Mouse (Mus musculus) forebrain, embryonic 13.5 days (tissue): Measurements from ENCODE around the gene Ccdc122. TPM values are rescaled to one million over a fixed set of nuclear protein-coding genes. Genes with fewer than 3 reads are reported as not detected.

Source experiments
- ATAC-seq: fragments of 200-750 bp; cut with Nextera tagmentation; 2 replicates; pipeline ENCODE4 v1.8.0; 2017
- H3K27ac ChIP-seq: fragments of 300-500 bp; sonication (generic); 2 replicates; pipeline ENCODE4 v1.5.1; 2015; ENCODE audit warnings: inconsistent platforms, mild to moderate bottlenecking, moderate library complexity
- H3K27me3 ChIP-seq: fragments of 300-500 bp; sonication (generic); 2 replicates; pipeline ENCODE4 v1.6.1; 2015; ENCODE audit warnings: mild to moderate bottlenecking, inconsistent platforms
- H3K36me3 ChIP-seq: fragments of 300-500 bp; sonication (generic); 2 replicates; pipeline ENCODE4 v1.6.1; 2015; ENCODE audit warnings: mild to moderate bottlenecking, inconsistent platforms; ENCODE audit not compliant: poor library complexity, severe bottlenecking
- H3K4me1 ChIP-seq: fragments of 300-500 bp; sonication (generic); 2 replicates; pipeline ENCODE4 v1.6.1; 2015; ENCODE audit warnings: inconsistent platforms
- H3K4me2 ChIP-seq: fragments of 300-500 bp; sonication (generic); 2 replicates; pipeline ENCODE4 v1.6.1; 2015; ENCODE audit warnings: inconsistent platforms, mild to moderate bottlenecking, moderate library complexity
- H3K4me3 ChIP-seq: fragments of 300-500 bp; sonication (generic); 2 replicates; pipeline ENCODE4 v1.5.1; 2015; ENCODE audit warnings: mild to moderate bottlenecking, inconsistent platforms
- H3K9ac ChIP-seq: fragments of 300-500 bp; sonication (generic); 2 replicates; pipeline ENCODE4 v1.6.1; 2015; ENCODE audit warnings: mild to moderate bottlenecking, inconsistent platforms
- H3K9me3 ChIP-seq: fragments of 300-500 bp; sonication (generic); replicated peaks from 2 replicates; pipeline ENCODE4 v1.6.1; 2016; ENCODE audit warnings: inconsistent platforms
- WGBS: fragments of 180-500 bp; shearing (Covaris S2); methylation state at CpG from one replicate; pipeline ENCODE4 v1.1.7; 2015; 5-methylcytosine and 5-hydroxymethylcytosine counted together
- polyA plus RNA-seq: library from polyadenylated mRNA; unstranded; fragments of >200 nt; fragmentation: Nextera tagmentation; extraction: Ambion mirVana; gene quantifications from 2 replicates; pipeline ENCODE4 v1.2.1, GENCODE M21; 2015

Ccdc122 gene
- polyA plus RNA-seq, 1 experiment from 2014 or later, result 1.1 TPM

DNA sequence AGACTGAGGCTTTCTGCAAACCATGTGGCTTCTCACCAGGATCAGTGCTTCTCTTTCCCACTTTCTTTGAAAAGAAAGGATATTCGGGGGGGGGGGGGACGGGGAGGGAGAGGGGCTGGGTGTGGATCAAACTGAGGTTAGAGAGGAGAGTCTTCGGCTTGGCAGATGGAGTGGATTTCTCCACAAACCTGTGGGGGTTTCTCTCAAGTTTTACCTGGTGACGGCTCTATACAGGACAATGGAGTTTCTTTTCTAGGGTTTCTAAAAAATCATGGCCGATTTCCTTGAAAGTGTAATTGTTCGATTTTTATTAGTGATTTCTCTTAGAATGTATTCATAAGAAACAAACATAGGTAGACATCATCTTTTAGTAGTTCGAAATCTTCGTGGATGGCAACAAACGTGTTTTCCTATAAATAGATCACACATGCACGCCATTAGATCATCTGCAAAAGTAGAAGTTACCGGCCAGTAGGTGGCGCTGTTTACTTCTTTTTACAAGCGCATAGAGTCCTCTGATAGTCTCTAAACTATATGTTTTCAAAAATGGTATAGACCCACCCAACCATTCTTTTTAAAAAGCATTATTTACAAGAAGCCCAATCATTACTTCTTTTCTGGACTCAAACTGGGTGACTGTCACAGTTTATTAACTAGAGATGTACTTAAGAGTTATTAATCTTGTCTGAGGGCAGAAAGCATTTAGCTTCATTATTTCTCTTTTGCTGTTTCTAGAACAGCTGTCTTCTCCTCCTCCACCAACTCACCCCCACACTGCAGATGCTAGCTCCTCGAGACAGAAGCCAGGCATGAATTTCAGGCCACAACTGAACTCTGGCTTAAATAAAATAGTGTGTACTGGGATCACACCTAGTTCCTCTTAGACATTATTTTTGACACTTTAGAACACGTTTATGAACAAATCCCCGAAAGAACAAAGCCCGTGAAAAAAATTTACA is 105.0 kb downstream of the Ccdc122 start:
- H3K27ac ChIP-seq, result no peak overlapping the region

GRCm38 (mm10) chr14:77145103-77145502 is 108.5 kb downstream of the Ccdc122 start:
- Histone ChIP-seq H3K36me3 (no peaks in the 10 kb centered on the region), H3K27ac (no peak overlapping the region), H3K27me3 (0 out of 2 replicates have a peak, but pooled peaks cover 4% of the 10 kb centered on the region), H3K4me2 (no peak overlapping the region), H3K9me3 (no peaks in the 10 kb centered on the region), H3K9ac (no peak overlapping the region), H3K4me1 (peaks cover 8% of the 10 kb centered on the region; the same call in 1 of the 2 replicates), H3K4me3 (no peak overlapping the region)
- ATAC-seq, result no peak
- WGBS, result 87% methylated on average over 4 of the region's 4 CpGs

More for the DNA sequence above, 105.0 kb downstream of the Ccdc122 start:
- peak; percentile 93 for ATAC-seq
- Histone ChIP-seq H3K4me2 (no peak overlapping the region), H3K4me3 (no peak overlapping the region), H3K4me1 (peaks cover 13% of the 10 kb centered on the region; the same call in 1 of the 2 replicates), H3K9ac (no peak overlapping the region), H3K27me3 (0 out of 2 replicates have a peak, but pooled peaks cover 4% of the 10 kb centered on the region), H3K36me3 (no peaks in the 10 kb centered on the region), H3K9me3 (no peaks in the 10 kb centered on the region)
- 26% methylated on average over 17 of the region's 17 CpGs for WGBS

DNA sequence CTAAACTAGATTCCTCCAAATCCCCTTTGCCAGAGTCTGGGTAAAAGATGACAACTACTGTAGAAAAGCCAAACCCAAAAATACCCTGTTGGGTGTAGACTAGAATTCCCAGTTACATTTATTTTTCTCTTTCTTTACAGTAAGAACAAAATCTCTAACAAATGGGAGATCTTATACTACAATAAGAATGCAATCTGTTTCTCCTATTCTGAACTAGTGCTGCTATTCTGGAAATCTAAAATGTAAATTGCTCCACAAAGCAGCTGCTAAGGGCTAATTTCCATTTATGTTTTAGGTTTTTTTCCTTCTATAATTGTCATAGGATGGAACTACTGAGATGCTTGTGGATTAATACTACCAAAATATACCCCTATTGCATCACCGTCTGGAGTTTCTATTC is 111.1 kb downstream of the Ccdc122 start:
- H3K27ac ChIP-seq, result no peak overlapping the region
- H3K9me3 ChIP-seq, result no peaks in the 10 kb centered on the region
- no peak overlapping the region for H3K9ac ChIP-seq
- H3K36me3 ChIP-seq, result no peaks in the 10 kb centered on the region
- no peak for ATAC-seq
- WGBS, result 91% methylated on average over 1 of the region's 1 CpGs
- H3K27me3 ChIP-seq, result no peaks in the 10 kb centered on the region
- 0 out of 2 replicates have a peak, but pooled peaks cover under 1% of the 10 kb centered on the region for H3K4me1 ChIP-seq
- no peak overlapping the region for H3K4me3 ChIP-seq
- no peak overlapping the region for H3K4me2 ChIP-seq

- Histone ChIP-seq H3K4me3 (no peak overlapping the region), H3K9ac (no peak overlapping the region), H3K27me3 (peaks cover 3% of the 10 kb centered on the region; the same call in 1 of the 2 replicates), H3K27ac (no peak overlapping the region), H3K9me3 (no peaks in the 10 kb centered on the region), H3K4me1 (peaks cover 3% of the 10 kb centered on the region), H3K4me2 (no peak overlapping the region), H3K36me3 (no peaks in the 10 kb centered on the region)
- ATAC-seq, result no peak
- 80% methylated on average over 6 of the region's 6 CpGs for WGBS
Measured at GRCm38 (mm10) chr14:77150556-77150955, 114.0 kb downstream of the Ccdc122 start.

DNA sequence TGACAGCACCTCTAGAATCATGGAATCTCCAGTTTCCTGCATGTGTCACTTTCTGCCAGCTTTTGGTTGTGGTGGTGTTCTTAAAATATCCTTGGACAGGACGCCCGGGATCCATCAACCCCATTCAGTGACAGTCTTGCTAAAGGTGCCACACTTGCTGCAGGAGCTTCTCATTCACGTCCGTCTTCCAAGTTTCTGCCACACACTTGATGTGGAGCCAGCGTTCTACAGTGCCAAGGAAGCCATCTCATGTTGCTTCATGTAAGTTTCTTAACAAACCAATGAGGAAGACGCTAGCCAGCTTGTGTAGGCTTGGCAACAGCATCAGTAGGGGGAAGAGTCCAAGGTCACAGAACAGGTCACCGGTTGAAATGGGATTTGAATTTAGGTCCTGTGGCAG is 114.9 kb downstream of the Ccdc122 start:
- H3K4me2 ChIP-seq, result no peak overlapping the region
- H3K9ac ChIP-seq, result no peak overlapping the region
- H3K9me3 ChIP-seq, result no peaks in the 10 kb centered on the region
- ATAC-seq, result no peak
- H3K4me1 ChIP-seq, result peaks cover 9% of the 10 kb centered on the region
- H3K4me3 ChIP-seq, result no peak overlapping the region
- H3K27ac ChIP-seq, result no peak overlapping the region
- H3K36me3 ChIP-seq, result no peaks in the 10 kb centered on the region
- WGBS, result 93% methylated on average over 7 of the region's 7 CpGs
- peaks cover 3% of the 10 kb centered on the region; the same call in 1 of the 2 replicates for H3K27me3 ChIP-seq

- ATAC-seq, result peak; percentile 92
- Histone ChIP-seq H3K4me2 (peak within 1 kb of the TSS; percentile 93), H3K27me3 (peaks cover 3% of the 10 kb centered on the region; the same call in 1 of the 2 replicates), H3K27ac (peak within 1 kb of the TSS; percentile 95), H3K4me3 (peak within 1 kb of the TSS; percentile 94), H3K9ac (peak within 1 kb of the TSS; percentile 93), H3K36me3 (no peaks in the 10 kb centered on the region), H3K4me1 (peaks cover 47% of the 10 kb centered on the region), H3K9me3 (no peaks in the 10 kb centered on the region)
- under 1% methylated on average over 72 of the region's 73 CpGs for WGBS
Measured at GRCm38 (mm10) chr14:77156222-77156910, 119.8 kb downstream of the Ccdc122 start, which contains the start of gene Enox1. TSS of gene Enox1 (plus strand) at chr14:77156763.

GRCm38 (mm10) chr14:77156911-77157504 is 120.4 kb downstream of the Ccdc122 start:
- peaks cover 51% of the 10 kb centered on the region for H3K4me1 ChIP-seq
- H3K36me3 ChIP-seq, result no peaks in the 10 kb centered on the region
- peak overlapping the region; percentile 94 for H3K4me3 ChIP-seq
- H3K9ac ChIP-seq, result peak overlapping the region; percentile 93
- H3K27ac ChIP-seq, result peak overlapping the region; percentile 95
- H3K9me3 ChIP-seq, result no peaks in the 10 kb centered on the region
- H3K4me2 ChIP-seq, result peak overlapping the region; percentile 93
- WGBS, result under 1% methylated on average over 64 of the region's 64 CpGs
- peaks cover 3% of the 10 kb centered on the region; the same call in 1 of the 2 replicates for H3K27me3 ChIP-seq
- ATAC-seq, result peak; percentile 60

DNA sequence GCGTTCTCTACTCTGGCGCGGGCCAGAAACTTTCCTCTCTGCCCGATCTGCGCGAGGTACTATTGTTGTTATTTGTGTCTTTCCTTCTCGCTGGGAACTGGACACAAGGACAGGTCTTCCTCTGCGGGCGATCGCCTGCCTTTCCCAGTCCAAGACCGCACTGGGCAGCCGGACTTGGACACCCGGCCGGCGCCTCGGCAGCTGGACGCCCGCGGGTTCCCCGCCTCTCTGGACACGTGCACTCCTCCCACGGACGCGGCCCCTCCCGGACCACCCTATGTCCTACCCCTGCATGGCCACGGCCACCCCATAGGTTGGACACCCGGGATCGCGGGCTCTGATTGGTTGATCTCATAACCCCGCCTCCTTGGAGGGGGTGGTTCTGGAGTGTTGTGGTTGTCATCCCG is 120.9 kb downstream of the Ccdc122 start:
- no peaks in the 10 kb centered on the region for H3K9me3 ChIP-seq
- WGBS, result 0% methylated on average over 29 of the region's 31 CpGs
- no peaks in the 10 kb centered on the region for H3K36me3 ChIP-seq
- peaks cover 3% of the 10 kb centered on the region; the same call in 1 of the 2 replicates for H3K27me3 ChIP-seq
- peak overlapping the region; percentile 93 for H3K9ac ChIP-seq
- peak overlapping the region; percentile 95 for H3K27ac ChIP-seq
- peak overlapping the region; percentile 93 for H3K4me2 ChIP-seq
- peak overlapping the region; percentile 94 for H3K4me3 ChIP-seq
- peaks cover 56% of the 10 kb centered on the region for H3K4me1 ChIP-seq
- peak; percentile 86 for ATAC-seq

DNA sequence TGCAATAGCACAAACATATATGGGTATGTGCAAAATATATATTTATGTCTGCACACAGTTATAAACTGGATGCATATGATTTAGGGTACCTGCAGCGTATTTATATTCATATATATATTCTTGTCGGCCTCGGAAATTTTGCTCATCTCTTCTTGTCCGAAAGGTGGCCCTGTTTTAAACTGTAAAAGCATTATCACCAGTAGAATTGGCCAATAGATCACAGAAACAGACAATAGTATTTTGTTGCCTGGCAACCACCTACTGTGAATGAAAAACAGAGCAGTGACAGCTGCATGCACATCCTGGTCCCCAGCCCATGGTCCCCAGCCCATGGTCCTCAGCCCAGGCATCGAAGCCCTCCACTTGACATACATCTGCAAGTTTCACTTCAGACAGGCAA is 122.8 kb downstream of the Ccdc122 start:
- H3K4me1 ChIP-seq, result peaks cover 62% of the 10 kb centered on the region
- no peak overlapping the region for H3K9ac ChIP-seq
- H3K27ac ChIP-seq, result peak overlapping the region; percentile 21; the same call in 1 of the 2 replicates
- peaks cover 3% of the 10 kb centered on the region; the same call in 1 of the 2 replicates for H3K27me3 ChIP-seq
- 76% methylated on average over 5 of the region's 5 CpGs for WGBS
- no peaks in the 10 kb centered on the region for H3K36me3 ChIP-seq
- H3K4me2 ChIP-seq, result peak overlapping the region; percentile 93
- no peaks in the 10 kb centered on the region for H3K9me3 ChIP-seq
- ATAC-seq, result no peak
- H3K4me3 ChIP-seq, result peak overlapping the region; percentile 15
